Mouse (Mus musculus) liver, postnatal 0 days (tissue): ENCODE data around the gene Trpm6.

Source experiments
- CTCF ChIP-seq: sonication (generic); IDR thresholded peaks from 2 replicates; pipeline ENCODE4 v1.5.1; 2016; ENCODE audit warnings: antibody characterized with exemption, low read depth
- EP300 ChIP-seq: IDR thresholded peaks from 2 replicates; pipeline ENCODE4 v1.6.1; 2016; ENCODE audit warnings: antibody characterized with exemption, low read depth, mild to moderate bottlenecking

- TF ChIP-seq CTCF (no peak), EP300 (no peak)
These were observed 9.1 kb downstream of the Trpm6 start for GRCm38 (mm10) chr19:18758916-18759315.
